Mouse (Mus musculus): ENCODE results near the gene Tmem200c. TPM values are rescaled to one million over a fixed set of nuclear protein-coding genes. Genes with fewer than 3 reads are reported as not detected.

Tmem200c gene
- polyA plus RNA-seq, 1 experiment from 2014 or later = 4.3 TPM

Other genes with a start within 250 kb of the Tmem200c start
- 118 and 121 TPM in 2 replicates for gene Epb41l3, start 249.1 kb downstream of the Tmem200c start, polyA plus RNA-seq (2016; fragmentation: Nextera tagmentation; extraction: Ambion mirVana)

Measured in limb, embryonic 12.5 days (tissue).